Mouse (Mus musculus): ENCODE results near the gene Sod2. TPM values are rescaled to one million over a fixed set of nuclear protein-coding genes. Genes with fewer than 3 reads are reported as not detected.
"Not testable (repeated sequence)": the region's sequence is repeated elsewhere in the genome, so short reads cannot be mapped to it uniquely, and the experiment has no call there.

The Sod2 gene
- total RNA-seq, 1 experiment, result 161 TPM

- Histone ChIP-seq H3K9me3 (ENCODE audit: control insufficient read depth, insufficient read depth, low read depth, low read length) (no peaks in the 10 kb centered on the region), H3K36me3 (ENCODE audit: control insufficient read depth, insufficient read depth, low read length, poor library complexity, severe bottlenecking) (no peaks in the 10 kb centered on the region), H3K27ac (ENCODE audit: insufficient read depth, low read depth, low read length, poor library complexity, severe bottlenecking) (peak within 1 kb of the TSS; percentile 98; the same call in 1 of the 2 replicates), H3K4me1 (ENCODE audit: control insufficient read depth in 2 of 2, insufficient read depth in 2 of 2, low read length in 2 of 2, poor library complexity in 1 of 2) (peaks cover 8 to 15% of the 10 kb centered on the region in 2 experiments), H3K4me3 (ENCODE audit: insufficient read depth in 1 of 2, low read depth in 1 of 2, low read length in 2 of 2, poor library complexity in 1 of 2, severe bottlenecking in 1 of 2) (peak within 1 kb of the TSS; percentile 81 to 100), H3K9ac (ENCODE audit: insufficient read depth, low read depth, low read length, poor library complexity, severe bottlenecking) (peak within 1 kb of the TSS; percentile 100; the same call in 1 of the 2 replicates)
- DNase-seq (ENCODE audit: low read depth, low spot score), result no peak
- in situ Hi-C loops (cut with MboI; ENCODE audit: low sequenced_read_pairs in 2 of 2, unreplicated experiment in 2 of 2), result no loop called here
- TF ChIP-seq ZNF384 (IDR thresholded peaks at IDR 0.05; ENCODE audit: low read depth, low read length) (no peak), MAFK (IDR thresholded peaks at IDR 0.05; ENCODE audit: insufficient read depth, low read depth, low read length) (no peak), HCFC1 (IDR thresholded peaks at IDR 0.05; ENCODE audit: borderline replicate concordance, insufficient read depth, low read length) (no peak)
Measured at GRCm38 (mm10) chr17:12994069-12994468, 12.6 kb upstream of the Sod2 start, which contains the start of gene Wtap. TSS of gene Wtap (minus strand) at chr17:12994169.

GRCm38 (mm10) chr17:12996345-12996744 is 10.3 kb upstream of the Sod2 start:
- in situ Hi-C loops (cut with MboI; ENCODE audit: low sequenced_read_pairs in 2 of 2, unreplicated experiment in 2 of 2), result no loop called here
- no peak overlapping the region for H3K27ac ChIP-seq (ENCODE audit: insufficient read depth, low read depth, low read length, poor library complexity, severe bottlenecking)

GRCm38 (mm10) chr17:12997890-12998289 is 8.8 kb upstream of the Sod2 start:
- Histone ChIP-seq H3K4me1 (ENCODE audit: control insufficient read depth in 2 of 2, insufficient read depth in 2 of 2, low read length in 2 of 2, poor library complexity in 1 of 2) (peaks cover 16 to 20% of the 10 kb centered on the region in 2 experiments), H3K36me3 (ENCODE audit: control insufficient read depth, insufficient read depth, low read length, poor library complexity, severe bottlenecking) (no peaks in the 10 kb centered on the region), H3K27ac (ENCODE audit: insufficient read depth, low read depth, low read length, poor library complexity, severe bottlenecking) (peak overlapping the region; percentile 97), H3K4me3 (ENCODE audit: insufficient read depth in 1 of 2, low read depth in 1 of 2, low read length in 2 of 2, poor library complexity in 1 of 2, severe bottlenecking in 1 of 2) (no peak overlapping the region), H3K9ac (ENCODE audit: insufficient read depth, low read depth, low read length, poor library complexity, severe bottlenecking) (no peak overlapping the region), H3K9me3 (ENCODE audit: control insufficient read depth, insufficient read depth, low read depth, low read length) (no peaks in the 10 kb centered on the region)
- in situ Hi-C loops (cut with MboI; ENCODE audit: low sequenced_read_pairs in 2 of 2, unreplicated experiment in 2 of 2), result no loop called here
- DNase-seq (ENCODE audit: low read depth, low spot score), result no peak
- no peak for TF ChIP-seq HCFC1 (IDR thresholded peaks at IDR 0.05; ENCODE audit: borderline replicate concordance, insufficient read depth, low read length)
- no peak for TF ChIP-seq CHD2 (IDR thresholded peaks at IDR 0.05; ENCODE audit: low read depth, low read length)
- TF ChIP-seq ZC3H11A (IDR thresholded peaks at IDR 0.05; ENCODE audit: borderline replicate concordance, low read depth, low read length), result no peak
- TF ChIP-seq ZNF384 (IDR thresholded peaks at IDR 0.05; ENCODE audit: low read depth, low read length), result no peak

More at GRCm38 (mm10) chr17:12996345-12996744, 10.3 kb upstream of the Sod2 start:
- peaks cover 16 to 20% of the 10 kb centered on the region in 2 experiments for H3K4me1 ChIP-seq (ENCODE audit: control insufficient read depth in 2 of 2, insufficient read depth in 2 of 2, low read length in 2 of 2, poor library complexity in 1 of 2)
- no peak overlapping the region for H3K4me3 ChIP-seq (ENCODE audit: insufficient read depth in 1 of 2, low read depth in 1 of 2, low read length in 2 of 2, poor library complexity in 1 of 2, severe bottlenecking in 1 of 2)
- TF ChIP-seq CHD2 (IDR thresholded peaks at IDR 0.05; ENCODE audit: low read depth, low read length), result no peak
- TF ChIP-seq ZC3H11A (IDR thresholded peaks at IDR 0.05; ENCODE audit: borderline replicate concordance, low read depth, low read length), result no peak
- TF ChIP-seq HCFC1 (IDR thresholded peaks at IDR 0.05; ENCODE audit: borderline replicate concordance, insufficient read depth, low read length), result no peak
- TF ChIP-seq ZNF384 (IDR thresholded peaks at IDR 0.05; ENCODE audit: low read depth, low read length), result no peak
- no peak for TF ChIP-seq MAFK (IDR thresholded peaks at IDR 0.05; ENCODE audit: insufficient read depth, low read depth, low read length)
- no peaks in the 10 kb centered on the region for H3K36me3 ChIP-seq (ENCODE audit: control insufficient read depth, insufficient read depth, low read length, poor library complexity, severe bottlenecking)
- H3K9me3 ChIP-seq (ENCODE audit: control insufficient read depth, insufficient read depth, low read depth, low read length), result no peaks in the 10 kb centered on the region
- H3K9ac ChIP-seq (ENCODE audit: insufficient read depth, low read depth, low read length, poor library complexity, severe bottlenecking), result no peak overlapping the region
- DNase-seq (ENCODE audit: low read depth, low spot score), result peak; percentile 22

- H3K9me3 ChIP-seq (ENCODE audit: control insufficient read depth, insufficient read depth, low read depth, low read length), result no peaks in the 10 kb centered on the region
- in situ Hi-C loops (cut with MboI; ENCODE audit: low sequenced_read_pairs in 2 of 2, unreplicated experiment in 2 of 2), result no loop called here
- peaks cover 14 to 23% of the 10 kb centered on the region in 2 experiments for H3K4me1 ChIP-seq (ENCODE audit: control insufficient read depth in 2 of 2, insufficient read depth in 2 of 2, low read length in 2 of 2, poor library complexity in 1 of 2)
- no peaks in the 10 kb centered on the region for H3K36me3 ChIP-seq (ENCODE audit: control insufficient read depth, insufficient read depth, low read length, poor library complexity, severe bottlenecking)
- TF ChIP-seq ZNF384 (IDR thresholded peaks at IDR 0.05; ENCODE audit: low read depth, low read length) (no peak), CHD2 (IDR thresholded peaks at IDR 0.05; ENCODE audit: low read depth, low read length) (no peak), HCFC1 (IDR thresholded peaks at IDR 0.05; ENCODE audit: borderline replicate concordance, insufficient read depth, low read length) (no peak), ZC3H11A (IDR thresholded peaks at IDR 0.05; ENCODE audit: borderline replicate concordance, low read depth, low read length) (no peak), MAFK (IDR thresholded peaks at IDR 0.05; ENCODE audit: insufficient read depth, low read depth, low read length) (0 out of 2 replicates have a peak, but pooled peaks have one; percentile 11)
- H3K9ac ChIP-seq (ENCODE audit: insufficient read depth, low read depth, low read length, poor library complexity, severe bottlenecking), result no peak overlapping the region; the same call in 1 of the 2 replicates
- peak overlapping the region; percentile 97 for H3K27ac ChIP-seq (ENCODE audit: insufficient read depth, low read depth, low read length, poor library complexity, severe bottlenecking)
- no peak overlapping the region for H3K4me3 ChIP-seq (ENCODE audit: insufficient read depth in 1 of 2, low read depth in 1 of 2, low read length in 2 of 2, poor library complexity in 1 of 2, severe bottlenecking in 1 of 2)
- peak; percentile 75 for DNase-seq (ENCODE audit: low read depth, low spot score)
Measured at GRCm38 (mm10) chr17:12999069-12999468, 7.6 kb upstream of the Sod2 start.

GRCm38 (mm10) chr17:13002243-13002642 is 4.4 kb upstream of the Sod2 start:
- DNase-seq (ENCODE audit: low read depth, low spot score); H3K4me3 ChIP-seq (ENCODE audit: insufficient read depth in 1 of 2, low read depth in 1 of 2, low read length in 2 of 2, poor library complexity in 1 of 2, severe bottlenecking in 1 of 2); in situ Hi-C loops (cut with MboI; ENCODE audit: low sequenced_read_pairs in 2 of 2, unreplicated experiment in 2 of 2); H3K27ac ChIP-seq (ENCODE audit: insufficient read depth, low read depth, low read length, poor library complexity, severe bottlenecking); H3K9ac ChIP-seq (ENCODE audit: insufficient read depth, low read depth, low read length, poor library complexity, severe bottlenecking); H3K9me3 ChIP-seq (ENCODE audit: control insufficient read depth, insufficient read depth, low read depth, low read length); H3K36me3 ChIP-seq (ENCODE audit: control insufficient read depth, insufficient read depth, low read length, poor library complexity, severe bottlenecking): not testable (repeated sequence)
- peaks cover 14 to 21% of the 10 kb centered on the region in 2 experiments for H3K4me1 ChIP-seq (ENCODE audit: control insufficient read depth in 2 of 2, insufficient read depth in 2 of 2, low read length in 2 of 2, poor library complexity in 1 of 2)

GRCm38 (mm10) chr17:13004436-13004835 is 2.2 kb upstream of the Sod2 start:
- in situ Hi-C loops (cut with MboI; ENCODE audit: low sequenced_read_pairs in 2 of 2, unreplicated experiment in 2 of 2); H3K4me3 ChIP-seq (ENCODE audit: insufficient read depth in 1 of 2, low read depth in 1 of 2, low read length in 2 of 2, poor library complexity in 1 of 2, severe bottlenecking in 1 of 2); H3K9me3 ChIP-seq (ENCODE audit: control insufficient read depth, insufficient read depth, low read depth, low read length); DNase-seq (ENCODE audit: low read depth, low spot score); H3K27ac ChIP-seq (ENCODE audit: insufficient read depth, low read depth, low read length, poor library complexity, severe bottlenecking); H3K36me3 ChIP-seq (ENCODE audit: control insufficient read depth, insufficient read depth, low read length, poor library complexity, severe bottlenecking); H3K9ac ChIP-seq (ENCODE audit: insufficient read depth, low read depth, low read length, poor library complexity, severe bottlenecking): not testable (repeated sequence)
- peaks cover 6 to 13% of the 10 kb centered on the region in 2 experiments; a peak in 3 of 4 replicates for H3K4me1 ChIP-seq (ENCODE audit: control insufficient read depth in 2 of 2, insufficient read depth in 2 of 2, low read length in 2 of 2, poor library complexity in 1 of 2)

Data from ES-E14 (cell line).